Mouse (Mus musculus): Measurements from ENCODE around the gene Vps4b.

- TF ChIP-seq CTCF (IDR thresholded peaks at IDR 0.05; ENCODE audit: borderline replicate concordance, control insufficient read depth, extremely low read depth, insufficient read depth, low read length, poor library complexity) (no peak), POLR2A (IDR thresholded peaks at IDR 0.05; ENCODE audit: control insufficient read depth, extremely low read depth, insufficient read depth, low read length, poor library complexity) (no peak)
Observed at GRCm38 (mm10) chr1:106815265-106815664, 18.7 kb upstream of the Vps4b start.

Data from thymus, adult 2 months (tissue).